Mouse (Mus musculus): ENCODE measurements at regions not wholly inside any gene's neighbourhood (a gene's known extent, or its start where the extent isn't known, plus 50 kb on each side); places are given as distances from the start of the nearest gene placed in this dataset.

- TF ChIP-seq CTCF (IDR thresholded peaks at IDR 0.05; ENCODE audit: extremely low read depth, insufficient read depth, insufficient read length, insufficient replicate concordance) (no peak), POLR2A (IDR thresholded peaks at IDR 0.05; ENCODE audit: low read depth, low read length) (no peak)
Measured at GRCm38 (mm10) chr16:97258821-97259220, 88.3 kb upstream of the Dscam start.
